Mouse (Mus musculus): ENCODE results near the gene Lingo4. TPM values are rescaled to one million over a fixed set of nuclear protein-coding genes. Genes with fewer than 3 reads are reported as not detected.

The Lingo4 gene
- 1 to 10 TPM in 1 of 2 experiments, under 1 TPM in 1; 0.99 to 1.1 TPM for total RNA-seq (2021)

GRCm38 (mm10) chr3:94398217-94398616, at the start of gene Lingo4:
Gene Lingo4 (plus strand): TSS chr3:94398517.
- no peak for DNase-seq (ENCODE audit: extremely low spot score in 1 of 2, low spot score in 1 of 2)

- peak in 1 of 2 experiments; percentile 47 for DNase-seq (ENCODE audit: extremely low spot score in 1 of 2, low spot score in 1 of 2)
Measured at GRCm38 (mm10) chr3:94360812-94361211, 37.5 kb upstream of the Lingo4 start.

GRCm38 (mm10) chr3:94362138-94362537, 36.2 kb upstream of the Lingo4 start, which contains the start of gene C2cd4d:
Gene C2cd4d (plus strand): TSS chr3:94362438.
- DNase-seq (ENCODE audit: extremely low spot score in 1 of 2, low spot score in 1 of 2): no peak

- DNase-seq (ENCODE audit: extremely low spot score in 1 of 2, low spot score in 1 of 2): peak; percentile 24 to 42
Measured at GRCm38 (mm10) chr3:94363291-94364153, 34.8 kb upstream of the Lingo4 start.

GRCm38 (mm10) chr3:94364154-94364526, 34.2 kb upstream of the Lingo4 start:
- no peak for DNase-seq (ENCODE audit: extremely low spot score in 1 of 2, low spot score in 1 of 2)

- DNase-seq (ENCODE audit: extremely low spot score in 1 of 2, low spot score in 1 of 2): peak; percentile 67 to 85
Measured at GRCm38 (mm10) chr3:94366761-94367160, 31.6 kb upstream of the Lingo4 start.

GRCm38 (mm10) chr3:94367511-94367910, 30.8 kb upstream of the Lingo4 start:
- no peak for DNase-seq (ENCODE audit: extremely low spot score in 1 of 2, low spot score in 1 of 2)

GRCm38 (mm10) chr3:94368631-94369030, 29.7 kb upstream of the Lingo4 start:
- DNase-seq (ENCODE audit: extremely low spot score in 1 of 2, low spot score in 1 of 2): no peak

GRCm38 (mm10) chr3:94369709-94370108, 28.6 kb upstream of the Lingo4 start:
- no peak for DNase-seq (ENCODE audit: extremely low spot score in 1 of 2, low spot score in 1 of 2)

GRCm38 (mm10) chr3:94371637-94372036, 26.7 kb upstream of the Lingo4 start:
- DNase-seq (ENCODE audit: extremely low spot score in 1 of 2, low spot score in 1 of 2): peak in 1 of 2 experiments; percentile 51

- DNase-seq (ENCODE audit: extremely low spot score in 1 of 2, low spot score in 1 of 2): no peak
Measured at GRCm38 (mm10) chr3:94372038-94372437, 26.3 kb upstream of the Lingo4 start.

- no peak for DNase-seq (ENCODE audit: extremely low spot score in 1 of 2, low spot score in 1 of 2)
Measured at GRCm38 (mm10) chr3:94372641-94373040, 25.7 kb upstream of the Lingo4 start, which contains the start of gene Rorc. Gene Rorc (plus strand): TSS chr3:94372794.

GRCm38 (mm10) chr3:94373090-94373489, 25.2 kb upstream of the Lingo4 start:
- DNase-seq (ENCODE audit: extremely low spot score in 1 of 2, low spot score in 1 of 2): no peak

GRCm38 (mm10) chr3:94373597-94374011, 24.7 kb upstream of the Lingo4 start:
- no peak for DNase-seq (ENCODE audit: extremely low spot score in 1 of 2, low spot score in 1 of 2)

GRCm38 (mm10) chr3:94374636-94375035, 23.7 kb upstream of the Lingo4 start:
- no peak for DNase-seq (ENCODE audit: extremely low spot score in 1 of 2, low spot score in 1 of 2)

- DNase-seq (ENCODE audit: extremely low spot score in 1 of 2, low spot score in 1 of 2): no peak
Measured at GRCm38 (mm10) chr3:94375146-94375545, 23.2 kb upstream of the Lingo4 start.

GRCm38 (mm10) chr3:94375861-94376260, 22.5 kb upstream of the Lingo4 start:
- DNase-seq (ENCODE audit: extremely low spot score in 1 of 2, low spot score in 1 of 2): no peak

- no peak for DNase-seq (ENCODE audit: extremely low spot score in 1 of 2, low spot score in 1 of 2)
Measured at GRCm38 (mm10) chr3:94377028-94377923, 21.0 kb upstream of the Lingo4 start.

- no peak for DNase-seq (ENCODE audit: extremely low spot score in 1 of 2, low spot score in 1 of 2)
Measured at GRCm38 (mm10) chr3:94379831-94380510, 18.3 kb upstream of the Lingo4 start.

- DNase-seq (ENCODE audit: extremely low spot score in 1 of 2, low spot score in 1 of 2): no peak
Measured at GRCm38 (mm10) chr3:94382308-94382707, 16.0 kb upstream of the Lingo4 start.
